Mouse (Mus musculus): ENCODE data around the gene Htra1.

The Htra1 gene

GRCm38 (mm10) chr7:130934654-130935053 is 1.3 kb upstream of the Htra1 start:
- no peak for DNase-seq (ENCODE audit: extremely low read depth, insufficient read length, low spot score)

- DNase-seq (ENCODE audit: extremely low read depth, insufficient read length, low spot score) = no peak
Observed at GRCm38 (mm10) chr7:130935421-130935792, 504 bp upstream of the Htra1 start.

- peak; percentile 80 for DNase-seq (ENCODE audit: extremely low read depth, insufficient read length, low spot score)
Observed at GRCm38 (mm10) chr7:130936472-130936951, 601 bp downstream of the Htra1 start.

GRCm38 (mm10) chr7:130937266-130937841 is 1.4 kb downstream of the Htra1 start:
- DNase-seq (ENCODE audit: extremely low read depth, insufficient read length, low spot score) = peak; percentile 50

- DNase-seq (ENCODE audit: extremely low read depth, insufficient read length, low spot score) = no peak
Observed at GRCm38 (mm10) chr7:130938005-130938404, 2.1 kb downstream of the Htra1 start.

DNA sequence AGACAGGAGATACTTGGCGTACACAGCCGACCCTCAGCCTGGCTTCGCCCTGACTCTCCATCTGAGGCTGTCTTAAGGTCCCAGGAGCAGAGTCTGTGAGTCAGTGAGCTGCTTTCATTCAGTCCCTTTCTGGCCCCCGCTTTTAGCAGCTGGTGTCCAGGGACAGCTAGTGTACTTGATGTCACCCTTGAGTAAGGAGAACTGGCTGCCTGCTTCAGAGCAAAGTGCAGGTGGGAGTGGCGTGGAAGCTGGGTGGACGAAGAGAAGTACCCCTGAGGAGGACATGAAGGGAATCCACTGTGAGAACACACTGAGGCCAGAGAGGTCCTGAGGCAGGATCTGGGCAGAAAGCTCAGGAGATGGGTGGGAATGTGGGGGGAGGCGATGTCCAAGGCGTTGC is 3.0 kb downstream of the Htra1 start:
- DNase-seq (ENCODE audit: extremely low read depth, insufficient read length, low spot score) = no peak

- DNase-seq (ENCODE audit: extremely low read depth, insufficient read length, low spot score) = no peak
Observed at GRCm38 (mm10) chr7:130940733-130941132, 4.8 kb downstream of the Htra1 start.

GRCm38 (mm10) chr7:130943280-130943895 is 7.5 kb downstream of the Htra1 start:
- peak; percentile 69 for DNase-seq (ENCODE audit: extremely low read depth, insufficient read length, low spot score)

- DNase-seq (ENCODE audit: extremely low read depth, insufficient read length, low spot score) = no peak
Observed at GRCm38 (mm10) chr7:130944766-130945475, 9.0 kb downstream of the Htra1 start.

DNA sequence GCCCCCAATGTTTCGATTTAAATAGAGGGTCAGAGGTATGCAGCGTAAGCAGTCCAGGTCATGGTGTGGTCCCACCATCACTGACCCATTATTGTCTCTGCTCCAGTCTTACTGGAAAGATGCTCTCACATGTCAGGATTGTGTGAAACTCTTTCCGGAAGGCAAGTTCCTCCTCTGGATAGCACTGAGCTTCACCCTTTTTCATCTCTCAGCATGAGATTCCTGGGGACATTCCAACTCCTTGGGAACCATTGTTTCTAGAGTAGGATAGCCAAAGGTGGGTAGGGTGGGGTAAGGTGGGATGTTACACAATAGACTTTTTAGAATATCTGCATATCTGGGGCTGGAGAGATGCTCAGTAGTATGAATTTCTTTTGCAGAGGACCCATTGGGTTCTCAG is 9.8 kb downstream of the Htra1 start:
- DNase-seq (ENCODE audit: extremely low read depth, insufficient read length, low spot score) = no peak

GRCm38 (mm10) chr7:130946303-130946702 is 10.4 kb downstream of the Htra1 start:
- peak; percentile 57 for DNase-seq (ENCODE audit: extremely low read depth, insufficient read length, low spot score)

- no peak for DNase-seq (ENCODE audit: extremely low read depth, insufficient read length, low spot score)
Observed at GRCm38 (mm10) chr7:130948563-130949208, 12.8 kb downstream of the Htra1 start.

DNA sequence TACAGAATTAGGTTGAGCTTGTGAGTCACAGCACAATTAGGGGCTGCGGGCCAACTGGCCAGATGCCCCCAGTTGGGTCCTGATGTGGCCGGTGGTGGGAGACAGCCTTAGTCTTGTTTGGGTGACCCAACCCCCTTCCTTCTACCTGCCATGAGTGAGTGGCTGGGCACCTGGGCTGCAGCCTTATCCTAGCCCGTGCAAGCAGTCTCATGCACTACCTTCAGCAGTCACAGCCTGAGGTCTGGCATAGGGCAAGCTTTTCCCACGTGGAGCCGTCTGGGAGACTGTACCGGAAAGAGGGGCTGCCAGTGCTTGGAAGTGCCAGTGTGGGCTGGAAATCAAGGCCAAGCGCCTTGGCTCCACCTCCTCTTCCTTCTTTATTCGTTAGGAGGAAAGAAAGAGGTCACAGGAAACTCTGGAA is 13.4 kb downstream of the Htra1 start:
- peak; percentile 71 for DNase-seq (ENCODE audit: extremely low read depth, insufficient read length, low spot score)

GRCm38 (mm10) chr7:130950482-130950881 is 14.6 kb downstream of the Htra1 start:
- DNase-seq (ENCODE audit: extremely low read depth, insufficient read length, low spot score) = no peak

GRCm38 (mm10) chr7:130951004-130951403 is 15.1 kb downstream of the Htra1 start:
- DNase-seq (ENCODE audit: extremely low read depth, insufficient read length, low spot score) = no peak

DNA sequence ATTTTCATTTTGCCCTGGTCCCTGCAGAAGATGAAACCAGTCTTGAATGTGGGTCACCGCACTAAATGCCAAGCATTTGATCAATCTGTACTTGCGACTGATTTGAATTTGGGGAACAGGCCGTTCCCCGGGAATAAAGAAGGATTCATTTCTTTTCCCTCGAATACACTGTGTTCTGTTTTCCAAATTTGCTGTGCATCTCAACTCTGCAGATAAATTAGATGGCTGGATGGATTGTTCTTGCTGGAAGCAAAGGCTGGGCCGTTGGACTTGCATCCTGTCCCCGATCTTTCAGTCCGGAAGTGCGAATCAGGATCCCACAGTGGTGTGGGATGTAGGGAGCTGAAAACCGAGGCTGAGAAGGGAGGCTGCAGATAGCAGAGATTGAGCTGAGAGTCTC is 17.5 kb downstream of the Htra1 start:
- DNase-seq (ENCODE audit: extremely low read depth, insufficient read length, low spot score) = no peak

DNA sequence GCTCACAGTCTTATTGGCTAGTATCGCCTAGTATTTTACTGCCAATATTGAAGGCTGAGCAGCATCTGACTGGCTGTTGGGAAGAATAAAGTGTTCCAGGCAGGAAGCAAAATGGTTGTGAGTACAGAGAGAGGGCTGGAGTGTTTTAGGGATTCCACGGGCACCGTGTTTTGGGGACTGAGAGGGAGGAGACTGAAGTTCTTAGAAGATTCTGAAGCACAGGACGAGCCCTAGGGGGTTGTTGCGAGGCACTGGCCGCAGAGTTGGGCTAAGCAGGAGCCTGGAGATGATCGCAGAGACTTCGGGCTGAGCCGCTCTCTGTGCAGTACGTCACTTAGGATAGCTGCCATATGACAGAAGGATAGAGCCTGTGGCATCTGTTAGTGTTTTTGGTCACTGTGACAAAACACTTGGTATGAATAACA is 18.3 kb downstream of the Htra1 start:
- no peak for DNase-seq (ENCODE audit: extremely low read depth, insufficient read length, low spot score)

- no peak for DNase-seq (ENCODE audit: extremely low read depth, insufficient read length, low spot score)
Observed at GRCm38 (mm10) chr7:130958551-130958950, 22.6 kb downstream of the Htra1 start.

DNA sequence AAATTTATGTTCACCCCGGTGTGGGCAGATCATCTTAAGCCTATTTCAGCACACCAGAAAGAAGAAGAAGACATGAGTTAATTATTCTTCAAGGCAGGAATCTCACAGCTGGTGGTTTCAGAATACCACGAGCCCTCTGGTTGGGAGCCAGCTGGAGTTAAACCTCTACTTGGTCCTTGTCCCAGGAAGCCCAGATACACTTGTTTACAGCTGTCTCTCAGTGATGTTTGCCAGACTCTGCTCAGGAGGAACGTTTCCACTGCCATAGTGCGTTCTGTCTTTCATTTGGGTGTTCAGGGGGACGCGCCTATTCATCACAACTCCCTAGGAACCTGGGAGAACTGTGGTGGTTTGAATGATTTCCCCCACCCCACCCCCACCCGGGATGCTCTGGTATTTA is 24.0 kb downstream of the Htra1 start:
- no peak for DNase-seq (ENCODE audit: extremely low read depth, insufficient read length, low spot score)

GRCm38 (mm10) chr7:130961429-130961828 is 25.5 kb downstream of the Htra1 start:
- DNase-seq (ENCODE audit: extremely low read depth, insufficient read length, low spot score) = no peak

DNA sequence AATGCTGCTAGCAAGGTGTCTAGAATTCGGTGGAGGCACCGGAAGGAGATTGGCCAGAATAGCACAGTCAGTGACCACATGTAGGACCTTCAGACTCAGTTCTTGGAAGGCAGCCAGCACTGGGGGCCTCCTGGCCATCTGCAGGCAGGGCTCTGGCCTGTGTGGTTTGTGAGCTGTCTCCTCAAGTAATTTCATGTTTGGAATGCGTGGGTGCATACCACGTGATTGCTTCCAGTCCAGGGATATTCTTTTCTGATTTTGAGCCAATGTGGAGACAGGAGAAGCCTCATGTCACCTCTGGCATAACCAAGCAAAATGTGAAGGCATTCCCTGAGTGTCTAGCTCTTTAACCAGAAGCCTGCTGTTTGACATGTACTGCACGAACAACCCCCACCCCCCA is 28.8 kb downstream of the Htra1 start:
- DNase-seq (ENCODE audit: extremely low read depth, insufficient read length, low spot score) = peak; percentile 85
